Mouse (Mus musculus) spleen, postnatal 10 days (tissue): ENCODE measurements around the gene Tbx15.

Source experiments
- DNase-seq, 2 experiments: peaks; one replicate each; pipeline ENCODE4 v3.0.0; 2021 to 2022; ENCODE audit warnings: low spot score in 2 of 2

Tbx15 gene

DNA sequence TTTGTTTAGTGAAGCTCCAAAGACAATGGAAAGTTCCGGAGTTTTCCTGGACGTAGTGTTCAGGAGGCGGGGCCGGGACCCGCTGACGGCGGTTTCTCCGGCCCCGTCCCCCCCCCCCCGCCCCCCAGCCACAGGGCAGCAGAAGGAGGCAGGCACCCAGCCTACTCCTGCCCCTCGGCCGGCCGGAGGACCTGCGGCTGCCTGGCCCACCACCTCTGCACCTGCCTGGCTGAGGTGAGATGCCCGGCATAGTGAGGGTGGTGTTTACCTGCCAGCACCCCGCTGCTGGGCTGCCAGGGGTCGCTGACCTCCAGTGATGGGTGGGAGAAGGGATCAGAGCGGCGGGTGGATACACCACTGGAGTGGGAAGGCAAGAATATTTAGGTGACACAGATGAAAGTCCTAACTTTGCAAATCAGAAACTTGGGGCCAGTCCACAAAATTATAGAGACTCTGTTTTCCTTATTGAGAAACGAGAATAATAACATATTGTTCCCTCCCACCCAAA lies at the start of gene Tbx15:
Gene Tbx15, plus strand, starts transcription at position 169 of the 508 bp plus-strand sequence.
- DNase-seq, result no peak

DNA sequence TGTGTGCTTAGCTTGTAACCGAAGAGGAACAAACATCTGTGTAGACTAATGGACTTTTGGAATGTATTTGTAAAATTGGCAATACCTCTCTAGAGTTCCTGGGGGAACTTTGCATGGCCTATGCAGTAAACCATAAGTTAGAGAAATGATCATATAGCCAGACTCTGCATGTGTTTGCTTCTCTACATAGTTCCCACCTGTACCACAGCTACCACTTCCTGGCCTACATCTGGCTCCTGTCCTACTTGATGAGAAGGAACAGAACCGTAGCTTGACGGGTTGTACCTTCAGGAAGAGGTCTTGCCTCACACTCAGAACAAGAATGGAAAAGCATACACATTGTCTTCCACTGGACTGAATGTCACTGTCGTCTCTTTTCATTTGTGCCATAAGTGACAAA lies 46.6 kb upstream of the Tbx15 start:
- no peak for DNase-seq

GRCm38 (mm10) chr3:99203331-99203730 lies 36.9 kb upstream of the Tbx15 start:
- no peak for DNase-seq

DNA sequence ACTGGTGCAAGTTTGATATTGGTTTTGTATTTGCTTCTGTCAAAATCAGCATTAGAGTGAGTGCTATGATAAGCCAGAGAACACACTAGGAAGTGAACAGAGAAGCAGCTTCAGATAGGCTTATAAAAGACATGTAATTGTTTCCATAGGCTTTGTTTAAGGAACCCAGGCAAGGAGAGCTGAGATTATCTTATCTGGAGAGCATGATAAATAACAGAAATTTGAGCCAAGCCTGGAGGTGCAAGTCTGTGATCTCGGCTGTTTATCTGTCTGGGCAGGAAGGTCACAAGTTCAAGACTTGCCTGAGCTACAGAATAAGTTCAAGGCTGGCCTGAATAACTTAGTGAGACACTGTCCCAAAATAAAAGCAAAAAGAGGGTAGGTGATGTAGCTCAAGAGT lies 31.8 kb upstream of the Tbx15 start:
- no peak for DNase-seq

DNA sequence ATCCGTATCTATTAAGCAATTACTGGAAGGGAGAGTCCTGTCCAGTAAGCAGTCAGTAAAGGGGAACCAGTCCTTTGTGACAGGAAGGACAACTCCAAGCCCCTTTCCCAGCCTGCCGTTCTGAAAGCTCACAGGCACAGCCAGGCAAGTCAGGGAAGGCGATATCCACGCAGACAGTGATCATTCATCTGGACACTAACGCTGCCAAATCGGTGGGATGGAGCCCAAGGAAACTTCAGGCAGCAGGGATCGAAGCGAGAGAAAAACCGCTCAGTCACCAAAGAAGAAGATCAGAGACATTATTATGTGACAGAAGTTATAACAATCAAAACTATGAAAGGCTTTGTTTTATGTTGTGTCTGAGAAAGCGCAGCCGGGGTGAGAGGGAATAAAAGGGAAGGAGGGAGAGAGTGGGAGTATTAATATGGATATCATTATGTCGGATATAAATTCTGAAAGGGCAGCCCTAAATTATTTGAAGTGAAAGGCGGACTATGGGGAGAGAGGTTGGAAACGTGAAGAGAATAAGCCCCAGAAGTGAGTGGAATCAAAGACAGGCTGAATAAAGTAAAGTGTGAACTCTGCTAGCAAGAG lies 29.0 kb upstream of the Tbx15 start:
- DNase-seq, result no peak

DNA sequence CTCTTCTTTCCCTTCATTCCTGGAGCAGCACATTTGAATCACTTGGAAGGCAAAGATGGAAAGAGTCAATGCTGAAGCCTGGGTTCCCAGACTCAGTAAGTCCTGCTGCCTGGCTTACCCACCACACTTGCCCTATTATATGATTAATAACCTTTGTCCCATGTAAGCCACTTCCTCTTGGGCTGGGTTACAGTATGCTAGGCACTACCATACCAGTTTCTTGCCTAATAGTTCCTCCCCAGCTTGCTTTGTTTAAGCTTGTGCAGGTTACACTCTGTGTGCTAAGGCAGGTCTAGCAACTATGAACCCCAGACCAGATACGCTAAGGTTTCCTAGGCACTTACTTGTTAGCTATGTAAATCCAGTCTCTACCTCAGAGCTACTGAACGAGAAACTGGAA lies 12.4 kb upstream of the Tbx15 start:
- DNase-seq, result no peak

GRCm38 (mm10) chr3:99233393-99234318 lies 6.5 kb upstream of the Tbx15 start:
- peak; percentile 18 to 55 for DNase-seq

DNA sequence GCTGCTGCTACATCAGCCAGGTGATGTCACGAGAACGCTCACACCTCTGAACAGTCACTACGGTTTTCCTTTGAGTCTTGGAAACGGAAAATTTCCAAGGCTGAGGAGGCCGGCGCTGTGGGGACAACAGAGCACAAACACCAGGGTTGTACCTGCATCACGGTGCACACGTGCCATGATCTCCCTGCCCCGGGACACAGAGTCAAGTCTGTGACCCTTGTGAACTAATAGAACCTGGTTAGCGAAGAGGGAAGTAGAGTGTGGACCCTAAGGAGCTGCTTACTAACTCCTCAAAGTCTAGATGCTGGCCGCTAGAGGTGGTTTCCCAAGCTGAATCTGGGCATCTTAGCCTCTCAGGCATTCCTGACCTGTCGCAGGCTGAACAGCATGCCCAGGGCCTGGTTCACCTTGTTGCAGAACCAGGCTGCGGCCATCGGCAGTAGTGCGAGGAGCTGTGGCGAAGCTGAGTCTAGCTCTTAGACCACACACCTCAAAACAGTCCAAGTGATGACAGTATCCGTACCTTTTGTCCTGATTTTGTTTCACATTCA lies 5.8 kb upstream of the Tbx15 start:
- DNase-seq, result no peak

GRCm38 (mm10) chr3:99235116-99235803 lies 4.9 kb upstream of the Tbx15 start:
- no peak for DNase-seq

DNA sequence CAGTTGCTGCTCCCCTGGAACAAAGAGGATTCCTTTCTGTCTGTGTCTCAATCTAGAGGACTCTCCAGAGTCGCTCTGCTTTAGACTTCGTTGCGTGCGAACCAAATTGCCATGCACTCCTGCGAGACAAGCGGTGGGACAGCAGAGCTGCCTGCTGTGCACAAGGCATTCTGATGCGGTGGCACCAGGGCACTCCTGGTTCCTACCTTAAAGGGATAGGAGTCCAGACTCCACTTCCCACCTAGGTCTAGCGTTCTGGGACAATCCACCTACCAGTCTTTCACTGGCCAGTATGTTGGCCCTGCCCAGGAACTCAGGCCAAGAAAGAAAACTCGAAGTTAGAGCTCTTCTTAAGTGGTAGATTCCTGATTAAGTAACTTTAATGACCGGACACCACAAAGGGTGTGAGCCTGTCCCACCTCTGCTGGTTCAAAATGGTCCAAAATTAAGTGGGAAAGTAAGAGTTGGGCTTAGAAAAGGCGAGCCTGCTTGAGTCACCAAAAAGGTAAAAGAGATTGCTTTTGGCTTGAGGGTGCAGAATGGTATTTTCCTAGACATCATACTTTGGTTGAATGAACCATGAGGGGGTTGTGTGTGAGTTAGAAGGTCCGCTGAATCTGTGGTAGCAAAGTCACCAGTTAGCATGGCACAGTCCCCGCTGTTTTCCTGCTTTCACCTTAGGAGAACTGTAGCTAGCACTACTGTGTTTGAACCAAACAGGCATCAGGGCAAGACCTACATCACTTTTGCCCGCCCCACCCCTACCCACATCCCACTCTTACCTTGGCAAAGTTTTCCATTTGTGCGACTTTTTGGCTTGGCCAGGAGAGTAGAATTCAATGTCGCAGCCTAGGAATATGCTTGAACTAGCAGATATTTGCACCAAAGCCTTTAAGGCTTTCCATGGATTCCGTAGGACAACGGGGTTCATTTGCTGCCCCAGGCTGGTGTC lies 4.1 kb upstream of the Tbx15 start:
- no peak for DNase-seq

DNA sequence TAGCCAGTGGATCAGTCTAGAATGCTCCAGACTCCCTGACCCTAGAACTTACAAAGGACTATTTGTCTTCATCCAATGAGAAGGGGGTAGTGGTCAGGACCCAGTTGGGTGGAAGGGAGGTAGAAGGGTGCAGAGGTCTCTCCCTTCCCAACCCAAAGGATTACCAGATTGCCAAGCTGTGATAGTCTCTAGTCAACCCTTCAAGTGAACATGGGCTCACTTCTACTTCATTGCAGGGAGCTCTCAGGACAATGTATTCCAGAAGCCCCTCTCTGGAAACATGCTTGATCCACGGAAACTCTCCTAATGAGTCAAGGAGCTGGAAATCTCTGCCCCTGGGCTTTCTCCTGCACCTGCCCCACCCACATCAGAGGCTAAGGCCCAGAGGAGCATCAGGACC lies 1.5 kb upstream of the Tbx15 start:
- DNase-seq, result no peak

DNA sequence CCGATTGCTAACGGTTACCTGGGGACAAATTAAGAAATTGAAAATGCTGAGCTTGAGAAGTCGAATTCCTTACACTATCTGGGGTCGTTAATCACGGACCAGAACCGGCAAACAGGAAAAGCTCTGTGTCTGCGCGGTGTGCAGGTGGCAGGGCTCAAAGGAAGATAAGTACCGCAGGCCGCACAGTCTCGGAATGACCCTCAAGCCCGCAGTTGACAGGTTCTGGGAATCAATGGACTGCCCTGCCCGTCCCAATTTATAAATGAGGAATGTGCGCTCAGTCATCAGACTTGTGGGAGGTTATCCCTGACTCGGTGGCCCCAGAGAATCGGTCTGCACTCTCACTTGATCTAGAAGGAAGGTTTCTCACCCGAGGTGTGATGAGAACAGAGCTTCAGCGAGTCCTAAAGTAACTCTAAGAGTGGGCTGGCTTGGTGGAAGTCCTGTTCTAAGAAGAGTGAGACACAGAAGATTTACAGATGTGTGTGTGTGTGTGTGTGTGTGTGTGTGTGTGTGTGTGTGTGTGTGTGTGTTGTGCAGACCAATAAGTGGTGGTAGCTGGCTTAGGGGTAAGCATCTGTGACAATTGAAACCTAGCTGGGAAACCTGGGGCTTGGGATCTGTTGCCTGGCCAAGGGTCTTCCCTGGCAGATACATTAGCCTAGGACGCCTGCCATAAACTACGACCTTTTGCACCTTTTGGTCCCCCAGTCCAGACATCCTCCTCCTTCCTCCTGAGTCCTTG lies 708 bp upstream of the Tbx15 start:
- no peak for DNase-seq

GRCm38 (mm10) chr3:99240811-99241738 lies 894 bp downstream of the Tbx15 start:
- DNase-seq, result no peak

DNA sequence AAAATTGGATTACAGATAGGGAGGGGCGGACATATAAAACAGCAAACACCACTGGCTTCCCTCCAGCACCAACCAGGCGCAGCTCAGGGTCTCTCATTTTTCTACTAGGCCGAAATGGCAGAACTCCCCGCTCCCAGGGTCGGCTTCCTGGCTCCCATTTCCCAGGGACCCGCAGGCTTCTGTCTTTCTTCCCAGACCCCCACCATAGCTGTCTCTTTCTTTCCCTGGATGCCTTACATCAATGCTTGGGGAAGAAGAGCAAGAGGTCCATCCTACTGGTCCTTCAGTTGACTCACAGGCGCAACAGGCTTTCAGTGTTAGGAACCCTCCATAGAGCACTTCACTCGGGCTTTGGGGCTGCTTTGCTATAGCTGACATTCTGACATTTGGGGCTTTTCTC lies 2.3 kb downstream of the Tbx15 start:
- no peak for DNase-seq

DNA sequence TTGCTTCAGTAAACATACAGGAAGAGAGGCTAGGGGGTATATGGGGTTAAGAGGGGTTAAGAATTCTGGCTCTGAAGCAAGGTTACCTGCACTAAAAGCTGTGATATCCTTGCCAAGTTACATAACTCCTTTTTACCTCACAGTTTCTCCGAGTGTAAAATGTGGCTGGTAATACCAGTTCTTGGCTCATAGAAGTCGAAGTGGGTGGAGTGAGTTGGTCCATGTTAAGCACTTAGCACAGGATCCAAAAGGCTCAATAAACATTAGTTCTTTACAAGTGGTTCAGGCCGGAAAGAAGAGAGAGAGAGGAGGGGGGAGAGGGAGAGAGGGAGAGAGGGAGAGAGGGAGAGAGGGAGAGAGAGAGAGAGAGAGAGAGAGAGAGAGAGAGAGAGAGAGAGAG lies 5.2 kb downstream of the Tbx15 start:
- no peak for DNase-seq

DNA sequence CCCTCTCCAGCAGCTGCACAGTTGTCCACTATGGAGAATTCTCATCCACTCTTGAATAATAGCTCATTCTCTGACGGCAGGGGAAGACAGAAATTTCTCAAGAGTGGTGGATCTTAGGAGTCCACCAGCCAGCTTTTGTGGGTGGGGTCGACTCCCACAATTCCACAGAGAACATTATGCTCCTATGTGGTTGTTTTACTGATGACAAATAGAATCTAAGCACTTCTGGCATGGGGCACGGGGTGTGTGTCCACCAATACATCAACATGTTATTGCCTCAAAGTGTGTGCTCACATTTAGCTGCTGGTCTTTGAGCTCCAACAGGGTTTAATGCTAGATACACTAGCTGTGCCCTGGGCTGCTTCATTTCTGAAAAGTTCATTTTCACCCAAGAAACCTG lies 6.4 kb downstream of the Tbx15 start:
- no peak for DNase-seq

DNA sequence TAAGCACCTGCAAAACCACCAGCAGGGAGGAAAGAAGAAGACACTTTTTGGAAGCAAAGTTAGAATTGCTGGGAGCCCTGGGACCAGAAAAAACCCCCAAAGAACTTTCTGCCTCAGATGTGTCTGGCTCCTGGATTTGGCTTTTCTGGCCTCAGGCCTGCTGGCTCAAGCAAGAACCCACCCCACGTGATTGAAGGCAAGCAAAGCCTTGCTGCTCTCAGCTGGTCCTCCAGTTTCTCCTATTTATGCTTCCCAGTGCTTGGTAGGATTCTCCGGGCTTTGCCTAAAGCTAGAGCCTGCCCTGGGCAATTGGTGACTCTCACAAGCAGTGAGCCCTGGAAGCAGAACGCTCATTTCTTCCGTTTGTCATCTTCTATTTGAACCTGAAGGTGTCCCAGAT lies 7.4 kb downstream of the Tbx15 start:
- no peak for DNase-seq

- no peak for DNase-seq
Observed at GRCm38 (mm10) chr3:99247996-99248801, 8.0 kb downstream of the Tbx15 start.
